Mouse (Mus musculus) cortical plate, adult 2 months (tissue): ENCODE measurements around the gene Cdk5rap3.

Source experiments
- CTCF ChIP-seq: fragments of 200-500 bp; IDR thresholded peaks from 2 replicates; pipeline ENCODE4 v1.5.1; 2011; ENCODE audit warnings: mild to moderate bottlenecking, control low read depth, low read length; ENCODE audit not compliant: insufficient read depth; ENCODE audit errors: extremely low read depth
- POLR2A ChIP-seq: fragments of 200-500 bp; IDR thresholded peaks from 2 replicates; pipeline ENCODE4 v1.6.1; 2011; ENCODE audit warnings: mild to moderate bottlenecking, low read length, control low read depth; ENCODE audit not compliant: insufficient read depth; ENCODE audit errors: extremely low read depth

DNA sequence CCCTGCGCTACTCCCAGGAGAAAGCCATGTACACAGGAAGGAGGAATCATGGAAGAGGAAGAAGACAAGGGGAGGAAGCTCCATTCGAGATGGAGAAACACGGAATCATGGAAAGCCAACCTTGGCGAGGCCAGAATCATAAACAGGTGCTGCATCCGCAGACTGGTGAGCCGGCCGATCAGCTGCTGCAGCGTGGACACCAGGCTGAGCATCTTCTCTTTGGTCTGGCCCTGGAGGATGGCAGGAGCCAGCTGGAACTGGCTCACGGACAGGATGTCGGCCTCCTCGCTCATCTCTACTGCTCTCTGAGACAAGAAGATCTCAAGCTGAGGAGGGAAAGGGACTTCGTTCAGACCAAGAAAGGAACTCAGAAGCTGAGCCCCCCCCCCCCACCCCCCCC lies 7.7 kb downstream of the Cdk5rap3 start:
- TF ChIP-seq CTCF: no peak
- no peak for TF ChIP-seq POLR2A
